Mouse (Mus musculus) neutrophil, adult 5-6 weeks (primary cell): ENCODE data around the gene Serpinb13. TPM values are rescaled to one million over a fixed set of nuclear protein-coding genes. Genes with fewer than 3 reads are reported as not detected.
"Not testable (repeated sequence)": the region's sequence is repeated elsewhere in the genome, so short reads cannot be mapped to it uniquely, and the experiment has no call there.

Experiments used
- ATAC-seq: fragments of 151-379, 151-347 bp; 2 replicates; pipeline ENCODE4 v1.8.0; 2017; ENCODE audit warnings: mild to moderate bottlenecking, moderate TSS enrichment; ENCODE audit not compliant: insufficient number of reproducible peaks, poor library complexity, low FRiP score, severe bottlenecking; ENCODE audit errors: extremely low read depth
- total RNA-seq: library from RNA; stranded (forward); fragments of 200-1000 nt; gene quantifications from 2 replicates; pipeline ENCODE4 v1.2.3, GENCODE M21; 2017

Serpinb13 gene
- total RNA-seq, result not detected in 2 replicates

GRCm38 (mm10) chr1:106980684-106981083 lies at the start of gene Serpinb13:
Gene Serpinb13 (plus strand): TSS chr1:106980984.
- no peak for ATAC-seq

GRCm38 (mm10) chr1:106931954-106932353 lies 48.8 kb upstream of the Serpinb13 start:
- peak; percentile 53; the same call in 1 of the 2 replicates for ATAC-seq

- ATAC-seq, result no peak
Measured at GRCm38 (mm10) chr1:106933658-106934057, 47.1 kb upstream of the Serpinb13 start.

GRCm38 (mm10) chr1:106934265-106934664 lies 46.5 kb upstream of the Serpinb13 start, which contains the start of gene Serpinb12:
Gene Serpinb12 (plus strand): TSS chr1:106934449.
- no peak for ATAC-seq

- no peak for ATAC-seq
Measured at GRCm38 (mm10) chr1:106947217-106947616, 33.6 kb upstream of the Serpinb13 start.

GRCm38 (mm10) chr1:106959981-106960380 lies 20.8 kb upstream of the Serpinb13 start:
- no peak for ATAC-seq

- ATAC-seq, result no peak
Measured at GRCm38 (mm10) chr1:106961023-106961422, 19.8 kb upstream of the Serpinb13 start.

- no peak for ATAC-seq
Measured at GRCm38 (mm10) chr1:106983092-106983491, 2.3 kb downstream of the Serpinb13 start.

- ATAC-seq, result no peak
Measured at GRCm38 (mm10) chr1:106983865-106984264, 3.1 kb downstream of the Serpinb13 start.

- no peak for ATAC-seq
Measured at GRCm38 (mm10) chr1:107000424-107000823, 19.6 kb downstream of the Serpinb13 start.

GRCm38 (mm10) chr1:107001754-107002153 lies 21.0 kb downstream of the Serpinb13 start:
- ATAC-seq, result no peak

GRCm38 (mm10) chr1:107006316-107006715 lies 25.5 kb downstream of the Serpinb13 start:
- ATAC-seq, result no peak

GRCm38 (mm10) chr1:107014530-107014929 lies 33.7 kb downstream of the Serpinb13 start:
- ATAC-seq, result no peak

- no peak for ATAC-seq
Measured at GRCm38 (mm10) chr1:107015210-107015609, 34.4 kb downstream of the Serpinb13 start.

GRCm38 (mm10) chr1:107025886-107026285 lies 45.1 kb downstream of the Serpinb13 start:
- ATAC-seq, result no peak

GRCm38 (mm10) chr1:107034236-107034635 lies 53.5 kb downstream of the Serpinb13 start:
- ATAC-seq, result not testable (repeated sequence)

Other genes with a start within 250 kb of the Serpinb13 start
- gene Kdsr, start 221.3 kb upstream of the Serpinb13 start, total RNA-seq, result 16.5 and 17.3 TPM in 2 replicates
- 156 and 183 TPM in 2 replicates for gene Vps4b, start 184.3 kb upstream of the Serpinb13 start, total RNA-seq
- not detected in 2 replicates for gene Serpinb5, start 119.8 kb upstream of the Serpinb13 start, total RNA-seq
- not detected in 2 replicates for gene Serpinb12, start 46.5 kb upstream of the Serpinb13 start, total RNA-seq
- gene Serpinb3a, start 71.3 kb downstream of the Serpinb13 start, total RNA-seq, result not detected in 2 replicates
- gene Serpinb3d, start 102.5 kb downstream of the Serpinb13 start, total RNA-seq, result not detected in 2 replicates